Comparison of ENCODE assay signal across 20 mouse cellular contexts in the genomic region with DNA sequence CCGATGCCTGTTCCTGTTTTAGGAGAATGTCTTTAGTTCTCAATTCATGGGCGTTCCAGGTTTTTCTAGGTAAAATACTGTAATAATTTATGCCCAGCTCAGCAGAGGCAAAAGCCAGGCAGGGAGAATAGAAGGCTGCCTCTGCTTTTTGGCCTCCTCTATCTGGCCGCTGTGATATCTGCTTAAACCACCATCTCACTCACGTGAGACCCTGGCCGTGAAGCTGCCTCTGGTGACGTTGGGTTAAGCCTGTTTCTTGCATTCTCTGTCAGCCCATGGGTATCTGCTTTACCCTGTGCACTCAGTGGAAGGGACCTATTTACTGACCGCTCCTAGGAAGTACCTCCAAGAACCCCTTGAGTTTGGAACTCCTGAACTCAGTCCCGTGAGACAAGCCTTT.
A peak's percentile ranks its signal among the peaks of the same experiment; 100 is the strongest.
DNase-seq lines count a peak whose midpoint lies in the region; ATAC-seq and TF ChIP-seq lines count a peak whose summit lies in the region.
"Had no signal": no experiment of that assay in that cellular context is flagged by ENCODE, and none has a peak within 500 bp of the region (broad histone marks: within the 10 kb centered on the region; RNA-seq: fewer than 3 reads in every experiment).

No protein-coding gene starts in this region.

- no peak overlapping the region for H3K4me2 ChIP-seq in lung, embryonic 14.5 days
- H3K4me2 ChIP-seq in limb, embryonic 12.5 days = 0 out of 2 replicates have a peak overlapping the region, but pooled peaks have one; percentile 50
- no peak overlapping the region for H3K4me2 ChIP-seq in forebrain, embryonic 15.5 days (replicated peaks)
- H3K4me2 ChIP-seq: hindbrain, embryonic 12.5 days had no signal

- intact Hi-C loops in heart, postnatal 14 days (cut with DNase I) = no loop called here

- no peak for ATAC-seq in lung, embryonic 14.5 days (ENCODE audit: insufficient read depth)
- ATAC-seq in limb, embryonic 12.5 days (ENCODE audit: insufficient number of reproducible peaks, insufficient read depth, low FRiP score, low TSS enrichment, low read depth) = no peak
- ATAC-seq in megakaryocyte-erythroid progenitor cell, adult 5-6 weeks (replicated peaks; ENCODE audit: low FRiP score, low TSS enrichment, poor library complexity, severe bottlenecking) = 0 out of 2 replicates have a peak, but pooled peaks have one; percentile 31
- ATAC-seq in forebrain, embryonic 15.5 days (replicated peaks) = no peak
- ATAC-seq: forebrain, embryonic 14.5 days; hindbrain, embryonic 16.5 days; inflammation-experienced regulatory T-cells, adult 6 months; intestine, postnatal 0 days had no signal

- peak; percentile 70 for DNase-seq in heart, adult 11 months
- no peak for DNase-seq in heart, postnatal 14 days
- DNase-seq in lung, embryonic 14.5 days = no peak
- DNase-seq in lung, postnatal 14 days = no peak
- no peak for DNase-seq in kidney, adult 9 months
- DNase-seq: adrenal gland, postnatal 10 days; cerebellum, adult 11-12 months; cerebellum, adult 9-10 months; cerebellum, postnatal 36 days; heart, postnatal 4 days had no signal

- no peak overlapping the region for H3K4me3 ChIP-seq in lung, embryonic 14.5 days (ENCODE audit: low read depth, low read length)
- H3K4me3 ChIP-seq in limb, embryonic 12.5 days (replicated peaks) = no peak overlapping the region
- no peak overlapping the region for H3K4me3 ChIP-seq in forebrain, embryonic 15.5 days
- H3K4me3 ChIP-seq: erythroblast, embryonic 14.5 days; forebrain, embryonic 10.5 days; hindbrain, embryonic 12.5 days had no signal

- no peak overlapping the region for H3K9ac ChIP-seq in lung, embryonic 14.5 days
- no peak overlapping the region for H3K9ac ChIP-seq in limb, embryonic 12.5 days (replicated peaks)
- no peak overlapping the region for H3K9ac ChIP-seq in forebrain, embryonic 15.5 days (replicated peaks)
- H3K9ac ChIP-seq: hindbrain, embryonic 12.5 days had no signal

- peaks cover 7% of the 10 kb centered on the region; the same call in 1 of the 2 replicates for H3K4me1 ChIP-seq in lung, embryonic 14.5 days (ENCODE audit: insufficient read depth)
- peaks cover 21% of the 10 kb centered on the region for H3K4me1 ChIP-seq in limb, embryonic 12.5 days (replicated peaks)
- H3K4me1 ChIP-seq in forebrain, embryonic 15.5 days = no peaks in the 10 kb centered on the region

- H3K36me3 ChIP-seq in lung, embryonic 14.5 days (ENCODE audit: insufficient read depth) = no peaks in the 10 kb centered on the region
- no peaks in the 10 kb centered on the region for H3K36me3 ChIP-seq in limb, embryonic 12.5 days
- H3K36me3 ChIP-seq in forebrain, embryonic 15.5 days = no peaks in the 10 kb centered on the region
- H3K36me3 ChIP-seq: forebrain, embryonic 10.5 days; hindbrain, embryonic 12.5 days had no signal

- peak overlapping the region; percentile 30; the same call in 1 of the 2 replicates for H3K27ac ChIP-seq in lung, embryonic 14.5 days (ENCODE audit: low read depth)
- peak overlapping the region; percentile 90 for H3K27ac ChIP-seq in limb, embryonic 12.5 days
- H3K27ac ChIP-seq in forebrain, embryonic 15.5 days (replicated peaks) = no peak overlapping the region
- H3K27ac ChIP-seq: forebrain, embryonic 10.5 days; hindbrain, embryonic 12.5 days had no signal

- 82% methylated on average over 8 of the region's 8 CpGs for WGBS in lung, embryonic 14.5 days
- 71% methylated on average over 8 of the region's 8 CpGs for WGBS in limb, embryonic 12.5 days
- 93% methylated on average over 8 of the region's 8 CpGs for WGBS in forebrain, embryonic 15.5 days

- no peak for TF ChIP-seq CTCF in lung, embryonic 14.5 days (IDR thresholded peaks at IDR 0.05; ENCODE audit: low read depth)

- no peaks in the 10 kb centered on the region for H3K9me3 ChIP-seq in lung, embryonic 14.5 days (ENCODE audit: low read depth, low read length)
- no peaks in the 10 kb centered on the region for H3K9me3 ChIP-seq in limb, embryonic 12.5 days
- no peaks in the 10 kb centered on the region for H3K9me3 ChIP-seq in forebrain, embryonic 15.5 days
- H3K9me3 ChIP-seq: forebrain, embryonic 10.5 days; hindbrain, embryonic 12.5 days had no signal

- no peaks in the 10 kb centered on the region for H3K27me3 ChIP-seq in lung, embryonic 14.5 days (ENCODE audit: insufficient read depth, low read length)
- H3K27me3 ChIP-seq in limb, embryonic 12.5 days = no peaks in the 10 kb centered on the region
- no peaks in the 10 kb centered on the region for H3K27me3 ChIP-seq in forebrain, embryonic 15.5 days
- H3K27me3 ChIP-seq: hindbrain, embryonic 12.5 days had no signal
